Mouse (Mus musculus) adrenal gland, adult 18-20 months (tissue): ENCODE data around the gene Dis3. TPM values are rescaled to one million over a fixed set of nuclear protein-coding genes. Genes with fewer than 3 reads are reported as not detected.

ENCODE experiments used
- total RNA-seq, 2 experiments: library from RNA; stranded (reverse); gene quantifications; 1 replicate in 1 of 2; 2 replicates in 1 of 2; pipeline ENCODE4 v1.2.3; 2021

The Dis3 gene
- total RNA-seq, 2 experiments from 2014 or later = 19.8 to 24.6 TPM

Other genes with a start within 250 kb of the Dis3 start
- 1 to 10 TPM; 2.9 to 4.5 TPM for gene Rpl36a-ps1, start 105.5 kb downstream of the Dis3 start, total RNA-seq
- 10 to 100 TPM; 26.4 to 34.4 TPM for gene Mzt1, start 53.6 kb downstream of the Dis3 start, total RNA-seq
- gene Bora, start 53.5 kb downstream of the Dis3 start, total RNA-seq = 1 to 10 TPM in 1 of 2 experiments, under 1 TPM in 1; 0.99 to 1.8 TPM
- gene Pibf1, start 346 bp downstream of the Dis3 start, total RNA-seq = 1 to 10 TPM; 7.2 to 8.0 TPM
- gene Klf5, start 198.9 kb upstream of the Dis3 start, total RNA-seq = 1 to 10 TPM; 5.3 to 8.0 TPM